Mouse (Mus musculus) lung, embryonic 14.5 days (tissue): ENCODE measurements around the gene Pknox2. TPM values are rescaled to one million over a fixed set of nuclear protein-coding genes. Genes with fewer than 3 reads are reported as not detected.

ENCODE experiments used
- ATAC-seq: fragments of 200-750 bp; cut with Nextera tagmentation; 2 replicates; pipeline ENCODE4 v1.8.0; 2017; ENCODE audit warnings: mild to moderate bottlenecking, moderate TSS enrichment, moderate library complexity; ENCODE audit not compliant: insufficient read depth
- DNase-seq: peaks from one replicate; pipeline ENCODE4 v3.0.0-alpha.2; 2015
- H3K27ac ChIP-seq: fragments of 300-500 bp; sonication (generic); 2 replicates; pipeline ENCODE4 v1.5.1; 2014; ENCODE audit warnings: low read depth, mild to moderate bottlenecking, moderate library complexity
- H3K27me3 ChIP-seq: fragments of 300-500 bp; sonication (generic); 2 replicates; pipeline ENCODE4 v1.6.1; 2014; ENCODE audit warnings: low read length, control low read depth; ENCODE audit not compliant: insufficient read depth
- H3K36me3 ChIP-seq: fragments of 300-500 bp; sonication (generic); 2 replicates; pipeline ENCODE4 v1.6.1; 2014; ENCODE audit warnings: control low read depth; ENCODE audit not compliant: insufficient read depth
- H3K4me1 ChIP-seq: fragments of 300-500 bp; sonication (generic); 2 replicates; pipeline ENCODE4 v1.6.1; 2014; ENCODE audit warnings: antibody characterized with exemption, control low read depth; ENCODE audit not compliant: insufficient read depth
- H3K4me2 ChIP-seq: fragments of 300-500 bp; sonication (generic); 2 replicates; pipeline ENCODE4 v1.6.1; 2014; ENCODE audit warnings: mild to moderate bottlenecking
- H3K4me3 ChIP-seq: fragments of 300-500 bp; sonication (generic); 2 replicates; pipeline ENCODE4 v1.5.1; 2014; ENCODE audit warnings: low read depth, low read length
- H3K9ac ChIP-seq: fragments of 300-500 bp; sonication (generic); 2 replicates; pipeline ENCODE4 v1.6.1; 2014
- H3K9me3 ChIP-seq: fragments of 300-500 bp; sonication (generic); 2 replicates; pipeline ENCODE4 v1.6.1; 2016; ENCODE audit warnings: low read depth, low read length, control low read depth
- CTCF ChIP-seq: IDR thresholded peaks from 2 replicates; pipeline ENCODE4 v1.5.1; 2016; ENCODE audit warnings: antibody characterized with exemption, low read depth
- WGBS: fragments of 180-500 bp; shearing (Covaris S2); extraction: QIAGEN DNeasy Blood & Tissue Kit; methylation state at CpG from one replicate; pipeline ENCODE4 v1.1.7; 2014; 5-methylcytosine and 5-hydroxymethylcytosine counted together
- polyA plus RNA-seq: library from polyadenylated mRNA; unstranded; fragments of >200 nt; fragmentation: Nextera tagmentation; extraction: Ambion mirVana; gene quantifications from 2 replicates; pipeline ENCODE4 v1.2.1, GENCODE M21; 2014

Pknox2 gene
- polyA plus RNA-seq, 1 experiment from 2014 or later, result 7.1 TPM

DNA sequence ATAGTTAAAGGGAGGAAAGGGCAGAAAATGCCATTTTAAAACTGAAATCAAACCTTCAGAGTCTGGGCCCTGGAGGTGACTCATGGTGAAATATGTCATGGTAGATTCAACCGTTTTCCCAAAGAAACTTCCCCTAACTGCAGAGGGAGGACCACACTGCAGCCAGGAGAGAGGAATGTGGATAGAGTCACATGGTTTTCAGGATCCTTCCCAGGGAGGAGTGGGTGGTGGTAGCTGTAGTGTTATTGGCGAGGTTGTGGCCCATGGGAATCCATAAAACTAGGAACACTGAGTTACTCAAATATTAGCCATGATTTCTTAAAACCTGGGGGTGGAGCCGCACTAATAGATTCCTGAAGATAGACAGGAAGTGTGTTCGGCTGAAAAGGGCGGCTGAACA, 99.7 kb downstream of the Pknox2 start:
- no peak overlapping the region for H3K4me3 ChIP-seq
- no peak overlapping the region for H3K27ac ChIP-seq
- no peaks in the 10 kb centered on the region for H3K27me3 ChIP-seq
- peaks cover 3% of the 10 kb centered on the region; the same call in 1 of the 2 replicates for H3K4me1 ChIP-seq
- H3K9me3 ChIP-seq, result no peaks in the 10 kb centered on the region
- no peak overlapping the region for H3K4me2 ChIP-seq
- no peaks in the 10 kb centered on the region for H3K36me3 ChIP-seq
- TF ChIP-seq CTCF, result no peak
- no peak overlapping the region for H3K9ac ChIP-seq
- DNase-seq (no peak), ATAC-seq (no peak)
- WGBS, result 54% methylated on average over 5 of the region's 5 CpGs

GRCm38 (mm10) chr9:37045875-37046274, 101.3 kb downstream of the Pknox2 start:
- Histone ChIP-seq H3K4me3 (no peak overlapping the region), H3K4me2 (no peak overlapping the region), H3K36me3 (no peaks in the 10 kb centered on the region), H3K9ac (no peak overlapping the region), H3K27ac (no peak overlapping the region), H3K9me3 (no peaks in the 10 kb centered on the region), H3K4me1 (no peaks in the 10 kb centered on the region), H3K27me3 (no peaks in the 10 kb centered on the region)
- no peak for TF ChIP-seq CTCF
- ATAC-seq (no peak), DNase-seq (no peak)
- 83% methylated on average over 1 of the region's 1 CpGs for WGBS

DNA sequence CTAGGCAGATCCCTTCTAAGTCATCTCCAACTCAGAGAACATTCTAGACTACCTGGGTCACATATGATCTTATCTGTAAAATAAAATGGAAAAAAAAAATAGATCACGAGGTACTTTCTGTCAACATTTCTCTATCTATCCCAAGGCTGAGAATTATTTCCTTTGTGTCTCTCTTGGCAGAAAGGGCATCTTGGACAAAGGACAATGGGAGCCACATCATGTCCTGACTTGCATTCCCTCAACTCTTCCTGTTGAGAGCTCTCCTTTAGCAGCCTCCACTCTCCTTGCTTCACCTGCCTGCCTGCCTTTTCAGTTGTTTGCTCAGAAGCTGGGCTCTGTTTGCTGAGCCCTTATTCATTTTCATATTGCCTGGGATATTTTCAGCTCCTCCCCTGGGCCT, 103.0 kb downstream of the Pknox2 start:
- no peaks in the 10 kb centered on the region for H3K9me3 ChIP-seq
- DNase-seq (no peak), ATAC-seq (no peak)
- no peaks in the 10 kb centered on the region for H3K27me3 ChIP-seq
- H3K4me1 ChIP-seq, result no peaks in the 10 kb centered on the region
- no peak for TF ChIP-seq CTCF
- WGBS, result 60% methylated on average over 1 of the region's 1 CpGs
- H3K4me2 ChIP-seq, result no peak overlapping the region
- H3K36me3 ChIP-seq, result no peaks in the 10 kb centered on the region
- H3K27ac ChIP-seq, result no peak overlapping the region
- H3K4me3 ChIP-seq, result no peak overlapping the region
- H3K9ac ChIP-seq, result no peak overlapping the region

GRCm38 (mm10) chr9:37038859-37039258, 108.3 kb downstream of the Pknox2 start:
- WGBS, result 83% methylated on average over 3 of the region's 3 CpGs
- DNase-seq, result no peak
- Histone ChIP-seq H3K4me1 (peaks cover 5% of the 10 kb centered on the region; the same call in 1 of the 2 replicates), H3K27me3 (no peaks in the 10 kb centered on the region), H3K27ac (no peak overlapping the region), H3K9me3 (no peaks in the 10 kb centered on the region), H3K36me3 (no peaks in the 10 kb centered on the region), H3K4me3 (no peak overlapping the region), H3K9ac (no peak overlapping the region), H3K4me2 (no peak overlapping the region)
- ATAC-seq, result no peak
- TF ChIP-seq CTCF, result no peak

- Histone ChIP-seq H3K27me3 (no peaks in the 10 kb centered on the region), H3K9me3 (no peaks in the 10 kb centered on the region), H3K27ac (no peak overlapping the region), H3K4me3 (no peak overlapping the region), H3K4me2 (no peak overlapping the region), H3K9ac (no peak overlapping the region), H3K36me3 (no peaks in the 10 kb centered on the region), H3K4me1 (peaks cover 7% of the 10 kb centered on the region; the same call in 1 of the 2 replicates)
- ATAC-seq (no peak), DNase-seq (no peak)
- WGBS, result 51% methylated on average over 7 of the region's 7 CpGs
- no peak for TF ChIP-seq CTCF
Observed at GRCm38 (mm10) chr9:37038445-37038844, 108.8 kb downstream of the Pknox2 start.

- Histone ChIP-seq H3K4me2 (no peak overlapping the region), H3K9me3 (no peaks in the 10 kb centered on the region), H3K36me3 (no peaks in the 10 kb centered on the region), H3K27me3 (no peaks in the 10 kb centered on the region), H3K9ac (no peak overlapping the region), H3K4me3 (no peak overlapping the region), H3K4me1 (peaks cover 7% of the 10 kb centered on the region; the same call in 1 of the 2 replicates), H3K27ac (no peak overlapping the region)
- no peak for TF ChIP-seq CTCF
- ATAC-seq (no peak), DNase-seq (peak; percentile 70)
- WGBS, result 56% methylated on average over 12 of the region's 12 CpGs
Observed at GRCm38 (mm10) chr9:37037405-37037804, 109.8 kb downstream of the Pknox2 start.

GRCm38 (mm10) chr9:37035248-37035647, 112.0 kb downstream of the Pknox2 start:
- DNase-seq, result no peak
- peaks cover 16% of the 10 kb centered on the region for H3K4me1 ChIP-seq
- H3K36me3 ChIP-seq, result no peaks in the 10 kb centered on the region
- no peak overlapping the region for H3K4me3 ChIP-seq
- no peak overlapping the region for H3K9ac ChIP-seq
- H3K27ac ChIP-seq, result no peak overlapping the region
- no peaks in the 10 kb centered on the region for H3K27me3 ChIP-seq
- ATAC-seq, result no peak
- no peaks in the 10 kb centered on the region for H3K9me3 ChIP-seq
- 93% methylated on average over 3 of the region's 3 CpGs for WGBS
- TF ChIP-seq CTCF, result peak; percentile 36
- H3K4me2 ChIP-seq, result no peak overlapping the region

DNA sequence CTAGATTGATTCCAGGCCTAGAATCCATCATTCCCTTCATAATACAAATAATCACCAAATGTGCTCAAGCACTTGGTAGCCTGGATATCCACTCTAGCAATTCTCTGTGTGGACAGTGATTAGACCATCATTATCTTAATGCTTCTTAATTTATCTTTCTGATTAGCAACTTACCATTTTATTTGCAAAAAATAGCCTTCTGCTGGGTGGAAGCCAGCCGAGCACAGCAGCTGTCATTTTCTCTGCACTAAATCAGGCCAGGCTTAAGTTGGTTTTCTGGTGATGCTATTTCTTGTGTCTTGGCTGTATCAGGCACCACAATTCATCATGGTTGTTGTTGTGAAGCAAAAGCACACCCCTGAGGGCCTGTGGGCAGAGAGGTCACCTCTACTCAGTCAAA, 112.9 kb downstream of the Pknox2 start:
- H3K27me3 ChIP-seq, result no peaks in the 10 kb centered on the region
- H3K4me3 ChIP-seq, result no peak overlapping the region
- TF ChIP-seq CTCF, result no peak
- H3K4me1 ChIP-seq, result peaks cover 23% of the 10 kb centered on the region
- H3K4me2 ChIP-seq, result no peak overlapping the region
- ATAC-seq, result no peak
- H3K9ac ChIP-seq, result no peak overlapping the region
- no peak for DNase-seq
- H3K36me3 ChIP-seq, result no peaks in the 10 kb centered on the region
- no peak overlapping the region for H3K27ac ChIP-seq
- 34% methylated on average over 1 of the region's 1 CpGs for WGBS
- H3K9me3 ChIP-seq, result no peaks in the 10 kb centered on the region
